Mouse (Mus musculus): ENCODE data around the gene Slit3.

GRCm38 (mm10) chr11:35466701-35467100 lies 345.7 kb downstream of the Slit3 start:
- TF ChIP-seq CTCF (conservative IDR thresholded peaks at IDR 0.05; ENCODE audit: low read length) = no peak
- TF ChIP-seq NANOG (IDR thresholded peaks at IDR 0.05; ENCODE audit: borderline replicate concordance, low read length) = no peak

Data from E14TG2a.4 (cell line).